Mouse (Mus musculus) inflammation-experienced regulatory T-cells, adult 6 months (primary cell): ENCODE measurements around the gene Gzf1. TPM values are rescaled to one million over a fixed set of nuclear protein-coding genes. Genes with fewer than 3 reads are reported as not detected.

Experiments
- ATAC-seq: one replicate; pipeline ENCODE4 v1.8.0; 2017
- polyA plus RNA-seq, 3 experiments: library from polyadenylated mRNA; unstranded; fragments of 100-300 nt; shearing (Covaris generic); gene quantifications; one replicate each; pipeline ENCODE4 v1.2.1; 2017

Gene Gzf1
- polyA plus RNA-seq, 3 experiments from 2014 or later = 8.9 to 21.7 (median 14.9) TPM

DNA sequence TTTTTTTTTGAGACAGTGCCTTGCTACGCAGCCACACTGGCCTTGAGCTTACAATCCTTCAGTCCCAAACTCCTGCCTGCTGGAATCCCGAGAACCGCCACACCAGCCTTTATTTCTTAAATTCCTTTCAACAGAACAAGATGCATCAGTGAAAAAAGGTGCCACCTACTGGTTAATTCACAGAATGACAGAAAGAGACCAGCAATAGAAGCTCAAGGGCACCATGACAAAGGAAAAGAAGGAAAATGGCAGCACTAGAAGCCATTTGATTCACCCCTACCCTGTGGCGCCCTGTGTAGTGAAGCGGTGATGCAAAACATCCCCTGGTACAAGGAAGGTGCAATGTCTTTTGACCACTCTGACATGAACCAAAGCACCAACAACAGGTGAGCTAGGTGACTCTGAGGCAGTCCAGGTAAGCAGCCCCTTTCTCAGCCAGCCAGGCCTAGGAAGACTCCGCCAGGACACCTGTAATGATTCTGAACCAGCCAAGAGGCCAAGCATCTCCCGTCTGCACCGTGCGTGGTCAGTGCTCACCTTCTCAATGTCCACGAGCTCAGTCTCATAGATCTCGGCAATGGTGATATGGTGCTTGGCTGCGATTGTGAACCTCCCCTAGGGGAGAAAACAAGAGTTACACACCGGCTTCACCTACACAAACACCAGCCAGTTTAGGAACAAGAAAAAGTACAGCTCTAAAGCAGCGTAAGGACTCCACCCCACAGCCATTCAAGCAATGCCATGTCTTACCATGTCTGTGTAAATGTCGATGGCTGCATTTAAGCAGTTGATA lies 25.8 kb downstream of the Gzf1 start:
- ATAC-seq = peak; percentile 64

DNA sequence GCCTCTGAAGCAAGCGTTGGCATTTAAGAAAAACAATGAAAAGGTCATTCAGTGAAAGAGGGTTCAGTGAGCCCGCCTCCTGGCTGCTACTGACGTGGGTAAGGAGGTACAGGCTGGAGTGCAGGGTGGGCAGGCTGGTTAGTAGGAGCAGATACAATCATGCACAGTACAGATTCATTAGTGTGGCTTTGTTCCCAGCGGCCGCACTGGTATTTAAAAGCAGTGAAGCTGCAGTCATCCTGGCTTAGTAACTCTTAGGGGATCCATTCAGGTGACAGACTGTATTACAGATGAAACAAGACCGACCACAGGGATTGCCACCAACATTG lies 26.3 kb downstream of the Gzf1 start:
- ATAC-seq = no peak

DNA sequence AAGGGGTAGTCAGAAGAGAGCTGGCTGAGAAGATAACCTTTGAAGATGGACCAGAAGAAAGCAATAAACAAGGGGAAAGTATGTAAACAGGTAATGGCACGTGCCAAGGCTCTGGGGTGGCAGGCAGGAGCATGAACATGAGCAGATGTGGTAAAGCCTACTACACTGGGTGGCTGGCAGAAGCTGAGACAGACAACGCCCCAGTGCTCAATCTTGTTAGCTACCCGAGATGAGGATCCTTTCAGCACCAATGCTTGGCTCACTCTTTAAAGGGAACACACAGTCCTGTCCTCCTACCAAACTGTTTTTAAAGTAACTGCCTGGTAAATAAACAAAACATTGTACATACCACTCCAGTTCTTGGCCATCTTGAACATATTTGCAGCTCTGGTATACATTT lies 31.5 kb downstream of the Gzf1 start:
- no peak for ATAC-seq

DNA sequence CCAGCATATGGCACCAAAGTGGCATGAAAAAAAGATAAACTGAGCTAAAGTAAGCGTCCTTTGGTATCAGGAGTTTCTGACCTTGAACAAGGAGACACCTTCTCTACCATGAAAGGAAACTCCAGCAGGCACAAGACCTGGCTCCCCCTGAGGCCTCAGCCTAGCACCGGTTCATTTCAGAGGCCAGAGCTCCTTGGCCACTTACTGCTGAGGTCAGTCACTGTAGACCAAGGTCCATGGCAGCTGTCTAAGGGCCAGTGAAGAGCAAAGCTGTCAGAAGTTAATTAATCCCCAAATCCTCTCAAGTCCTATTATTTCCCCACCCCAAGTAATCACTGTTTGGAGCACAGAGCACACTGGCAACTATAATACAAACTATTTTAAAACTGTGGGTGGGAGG lies 36.2 kb downstream of the Gzf1 start:
- ATAC-seq = no peak

DNA sequence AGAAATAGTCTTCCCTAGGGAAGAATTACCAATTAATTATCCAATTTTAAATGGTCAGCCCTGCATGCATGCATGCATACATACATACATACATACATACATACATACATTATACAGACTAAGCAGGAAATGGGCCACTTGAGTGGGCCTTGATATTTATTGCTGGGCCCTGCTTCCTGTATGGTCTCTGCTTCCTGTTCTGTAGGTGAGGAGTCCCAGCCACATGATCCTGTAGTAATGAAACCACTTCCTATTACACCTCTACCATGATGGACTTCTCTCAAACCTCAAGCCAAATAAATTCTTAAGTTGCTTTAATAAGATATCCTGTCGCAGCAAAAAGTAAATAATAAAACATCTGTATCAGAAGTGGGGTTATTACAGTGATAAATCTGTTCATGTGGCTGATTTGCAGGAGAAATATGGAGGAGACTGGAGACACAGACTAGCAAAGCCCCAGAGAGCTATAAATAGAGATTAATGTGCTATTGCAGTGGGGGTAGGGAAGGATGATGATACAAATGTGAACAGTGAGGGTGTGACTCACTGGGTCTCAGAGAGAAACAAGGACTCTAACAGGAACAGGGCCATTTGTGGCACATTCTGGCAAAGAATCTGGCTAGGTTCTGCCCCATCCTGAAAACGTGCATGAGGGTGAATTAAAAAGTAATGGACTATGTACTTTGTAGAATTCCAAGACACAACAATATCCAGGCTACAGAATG lies 38.6 kb downstream of the Gzf1 start:
- no peak for ATAC-seq

DNA sequence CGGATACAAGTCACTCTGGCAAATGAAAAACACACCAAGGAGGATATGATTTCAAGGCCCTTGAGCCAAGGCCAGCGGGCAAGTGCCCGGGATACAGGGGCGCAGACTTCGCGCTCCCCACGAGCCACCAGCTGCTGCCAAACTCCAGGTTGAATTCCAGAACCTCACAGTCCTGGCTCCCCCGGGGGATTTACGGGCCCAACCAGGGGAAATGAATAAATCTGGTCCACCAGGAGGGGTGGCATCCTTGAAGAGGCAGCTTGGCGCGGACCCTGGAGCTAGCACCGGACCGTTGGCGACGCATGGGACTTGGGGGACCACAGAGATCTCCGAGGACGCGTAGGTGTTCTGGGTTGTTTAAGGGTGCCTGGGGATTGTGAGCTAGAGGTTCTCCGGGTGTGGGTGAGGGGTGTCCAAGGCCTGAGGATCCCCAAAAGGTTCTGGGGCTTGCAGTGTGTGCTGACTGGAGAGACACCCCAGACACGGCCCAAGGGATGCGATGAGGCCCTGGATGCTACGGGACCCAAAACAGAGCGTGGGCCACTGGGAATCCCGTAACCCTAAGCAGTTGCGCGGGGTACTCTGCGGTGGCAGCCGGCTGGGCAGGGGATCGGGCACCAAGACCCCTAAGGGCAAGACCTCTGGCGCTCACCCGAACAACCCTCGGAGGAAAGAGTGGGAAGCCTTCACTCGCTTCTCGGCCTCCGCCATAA lies 50.9 kb downstream of the Gzf1 start:
- peak; percentile 35 for ATAC-seq

DNA sequence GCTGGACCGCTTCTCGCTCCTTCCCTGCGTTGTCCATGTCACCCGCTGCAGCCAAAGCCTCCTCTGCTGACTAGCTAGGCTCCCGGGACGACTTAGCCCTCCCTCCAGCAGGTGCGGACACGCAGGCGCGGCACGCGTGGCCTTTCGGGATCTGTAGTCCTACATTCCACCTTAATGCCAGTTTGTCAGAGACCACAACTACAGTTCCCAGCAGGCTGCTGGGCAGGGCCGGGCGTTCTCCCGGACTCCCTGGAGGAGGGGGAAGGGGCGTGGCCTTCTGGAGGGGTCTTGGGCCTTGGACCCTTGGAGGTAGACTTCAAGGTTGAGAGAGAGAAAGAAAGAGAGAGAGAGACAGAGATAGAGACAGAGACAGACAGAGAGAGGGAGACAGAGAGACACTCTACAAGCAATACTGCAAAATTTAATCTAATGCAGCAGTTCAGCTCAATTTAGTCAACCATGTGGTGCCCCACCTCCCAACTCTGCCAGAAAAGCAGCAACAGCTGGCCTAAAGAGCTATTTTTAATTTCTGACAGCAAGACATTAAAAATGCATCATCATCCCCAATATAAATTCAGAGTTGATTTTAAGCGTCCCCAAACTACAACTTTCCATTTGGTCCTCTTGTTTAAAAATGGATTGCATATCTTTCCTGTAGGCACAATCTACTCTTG lies 51.6 kb downstream of the Gzf1 start, which contains the start of gene Napb:
Gene Napb, minus strand, starts transcription at position 141 of the 674 bp plus-strand sequence.
- peak; percentile 95 for ATAC-seq

Other genes with a start within 250 kb of the Gzf1 start
- gene Cd93, start 237.5 kb upstream of the Gzf1 start, polyA plus RNA-seq = under 1 TPM in 2 of 3 experiments, not detected in 1; 0.08 to 0.13 TPM
- gene Nxt1, start 8.4 kb upstream of the Gzf1 start, polyA plus RNA-seq = 10 to 100 TPM; 49.6 to 70.0 (median 60.2) TPM
- 1 to 10 TPM in 2 of 3 experiments, under 1 TPM in 1; 0.34 to 1.2 (median 1.1) TPM for gene Napb, start 51.4 kb downstream of the Gzf1 start, polyA plus RNA-seq
- gene Cstl1, start 69.3 kb downstream of the Gzf1 start, polyA plus RNA-seq = not detected
- not detected for gene Cst11, start 90.5 kb downstream of the Gzf1 start, polyA plus RNA-seq
- not detected for gene 8030411F24Rik, start 101.0 kb downstream of the Gzf1 start, polyA plus RNA-seq
- not detected for gene Cst12, start 108.3 kb downstream of the Gzf1 start, polyA plus RNA-seq
- not detected for gene Cst8, start 117.8 kb downstream of the Gzf1 start, polyA plus RNA-seq
- not detected for gene Cst13, start 139.1 kb downstream of the Gzf1 start, polyA plus RNA-seq
- gene Cst9, start 154.1 kb downstream of the Gzf1 start, polyA plus RNA-seq = not detected
- gene 9230104L09Rik, start 184.0 kb downstream of the Gzf1 start, polyA plus RNA-seq = not detected
- gene Cst3, start 194.7 kb downstream of the Gzf1 start, polyA plus RNA-seq = 100 to 1,000 TPM; 152 to 225 (median 175) TPM